Mouse (Mus musculus) embryonic facial prominence, embryonic 14.5 days (tissue): ENCODE results near the gene Shcbp1l. TPM values are rescaled to one million over a fixed set of nuclear protein-coding genes. Genes with fewer than 3 reads are reported as not detected.
A peak's percentile ranks its signal among the peaks of the same experiment; 100 is the strongest.

Experiments
- ATAC-seq: fragments of 200-750 bp; cut with Nextera tagmentation; 2 replicates; pipeline ENCODE4 v1.8.0; 2017; ENCODE audit warnings: low read depth, moderate number of reproducible peaks, moderate TSS enrichment
- DNase-seq: peaks from one replicate; pipeline ENCODE4 v3.0.0-alpha.2; 2015; ENCODE audit warnings: low spot score
- H3K27ac ChIP-seq: fragments of 300-500 bp; sonication (generic); replicated peaks from 2 replicates; pipeline ENCODE4 v1.5.1; 2014; ENCODE audit warnings: low read depth, mild to moderate bottlenecking, low read length, moderate library complexity
- H3K27me3 ChIP-seq: fragments of 300-500 bp; sonication (generic); replicated peaks from 2 replicates; pipeline ENCODE4 v1.6.1; 2014; ENCODE audit warnings: low read length; ENCODE audit not compliant: control insufficient read depth, insufficient read depth
- H3K36me3 ChIP-seq: fragments of 300-500 bp; sonication (generic); 2 replicates; pipeline ENCODE4 v1.6.1; 2014; ENCODE audit warnings: low read length, mixed read lengths; ENCODE audit not compliant: control insufficient read depth, insufficient read depth
- H3K4me1 ChIP-seq: fragments of 300-500 bp; sonication (generic); 2 replicates; pipeline ENCODE4 v1.6.1; 2014; ENCODE audit warnings: antibody characterized with exemption, low read length; ENCODE audit not compliant: control insufficient read depth, insufficient read depth
- H3K4me2 ChIP-seq: fragments of 300-500 bp; sonication (generic); 2 replicates; pipeline ENCODE4 v1.6.1; 2014; ENCODE audit warnings: low read depth, mild to moderate bottlenecking, low read length, moderate library complexity, mixed read lengths
- H3K4me3 ChIP-seq: fragments of 300-500 bp; sonication (generic); 2 replicates; pipeline ENCODE4 v1.5.1; 2014; ENCODE audit warnings: low read depth, mild to moderate bottlenecking, low read length
- H3K9ac ChIP-seq: fragments of 300-500 bp; sonication (generic); 2 replicates; pipeline ENCODE4 v1.6.1; 2014; ENCODE audit warnings: low read depth, mild to moderate bottlenecking, low read length, moderate library complexity, mixed read lengths
- H3K9me3 ChIP-seq: fragments of 300-500 bp; sonication (generic); 2 replicates; pipeline ENCODE4 v1.6.1; 2016; ENCODE audit warnings: low read length; ENCODE audit not compliant: control insufficient read depth
- WGBS: fragments of 180-500 bp; shearing (Covaris S2); extraction: QIAGEN DNeasy Blood & Tissue Kit; methylation state at CpG from one replicate; pipeline ENCODE4 v1.1.7; 2014; 5-methylcytosine and 5-hydroxymethylcytosine counted together
- polyA plus RNA-seq: library from polyadenylated mRNA; unstranded; fragments of >200 nt; fragmentation: Nextera tagmentation; extraction: Ambion mirVana; gene quantifications from 2 replicates; pipeline ENCODE4 v1.2.1, GENCODE M21; 2014

Gene Shcbp1l
- polyA plus RNA-seq, 1 experiment from 2014 or later = 0.21 TPM

DNA sequence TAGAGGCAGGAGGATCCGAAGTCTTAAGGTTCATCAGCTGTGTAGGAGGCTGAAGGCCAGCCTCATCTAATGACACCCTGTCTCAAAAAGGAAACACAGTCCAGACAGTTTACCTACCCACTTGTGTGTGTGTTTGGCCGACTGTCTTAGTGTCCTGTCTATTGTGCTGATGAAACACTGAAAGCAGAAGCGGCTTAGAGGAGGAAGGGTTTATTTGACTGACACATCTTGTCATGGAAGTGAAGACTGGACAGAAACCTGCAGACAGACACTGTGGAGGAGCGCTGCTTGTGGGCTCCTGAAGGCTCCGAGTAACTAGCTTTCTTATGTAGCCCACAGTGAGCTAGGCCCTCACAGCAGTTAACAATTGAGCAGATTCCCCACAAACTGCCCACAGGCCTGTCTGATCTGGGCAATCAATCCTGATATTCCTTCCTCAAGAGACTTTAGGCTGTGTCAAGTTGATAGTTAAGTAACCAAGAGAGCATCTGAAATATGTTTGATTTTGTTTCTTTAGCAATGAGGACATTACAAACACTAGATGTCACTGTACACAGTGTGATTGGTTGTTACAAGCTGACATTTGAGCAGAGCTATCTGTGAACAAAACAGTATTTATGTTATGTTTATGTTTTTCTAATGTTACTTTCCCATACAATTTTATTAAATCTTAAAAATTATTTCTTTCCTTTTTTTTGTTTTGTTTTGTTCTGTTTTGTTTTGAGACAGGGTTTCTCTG is 9.1 kb downstream of the Shcbp1l start:
- no peak overlapping the region for H3K4me2 ChIP-seq
- no peak overlapping the region for H3K4me3 ChIP-seq
- no peak overlapping the region for H3K27ac ChIP-seq
- no peak overlapping the region for H3K9ac ChIP-seq
- no peak for ATAC-seq
- no peaks in the 10 kb centered on the region for H3K36me3 ChIP-seq
- H3K4me1 ChIP-seq = no peaks in the 10 kb centered on the region
- no peak for DNase-seq
- H3K9me3 ChIP-seq = no peaks in the 10 kb centered on the region
- WGBS = 79% methylated on average over 5 of the region's 5 CpGs
- H3K27me3 ChIP-seq = no peaks in the 10 kb centered on the region

DNA sequence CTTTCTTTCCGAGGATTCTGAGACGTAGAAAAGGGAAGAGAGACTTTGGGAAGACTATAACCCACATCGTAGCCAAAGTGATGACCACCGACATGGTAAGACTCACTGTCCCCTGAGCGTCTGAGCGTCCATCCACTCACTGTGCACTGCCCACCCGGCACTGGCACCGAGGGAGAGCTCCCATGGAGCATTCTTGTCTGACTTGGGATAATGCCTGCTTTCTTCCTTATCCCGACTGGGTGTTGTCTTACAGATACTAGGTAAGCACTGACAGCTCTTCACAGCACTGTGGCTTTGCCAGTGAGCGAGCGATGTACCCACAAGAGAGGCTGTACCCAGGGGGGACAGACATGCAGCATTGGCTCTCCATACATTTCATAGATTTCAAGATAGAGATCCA is 12.6 kb downstream of the Shcbp1l start:
- H3K36me3 ChIP-seq = no peaks in the 10 kb centered on the region
- H3K27me3 ChIP-seq = no peaks in the 10 kb centered on the region
- no peak overlapping the region for H3K9ac ChIP-seq
- ATAC-seq = no peak
- no peaks in the 10 kb centered on the region for H3K4me1 ChIP-seq
- H3K9me3 ChIP-seq = no peaks in the 10 kb centered on the region
- H3K4me2 ChIP-seq = no peak overlapping the region
- DNase-seq = no peak
- no peak overlapping the region for H3K27ac ChIP-seq
- H3K4me3 ChIP-seq = no peak overlapping the region
- WGBS = 90% methylated on average over 11 of the region's 11 CpGs

DNA sequence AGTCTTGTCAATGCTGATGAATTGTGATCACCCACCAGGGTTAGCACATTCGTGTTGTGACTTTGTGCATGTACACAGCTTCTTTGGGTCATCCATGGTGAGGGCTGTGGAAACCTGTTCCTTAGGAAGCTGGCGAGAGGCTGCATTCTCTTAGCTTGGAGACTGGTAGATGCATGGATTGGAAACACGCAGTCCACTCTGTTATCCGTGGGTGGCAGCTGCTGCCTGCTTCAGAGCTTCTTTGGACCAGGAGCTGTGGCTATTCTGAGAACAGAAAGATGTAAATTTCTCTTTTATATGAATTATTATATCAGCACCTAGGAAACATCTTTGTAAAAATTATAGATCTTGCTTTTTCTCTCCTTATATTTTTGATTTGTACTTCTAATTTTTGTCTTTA is 15.8 kb downstream of the Shcbp1l start:
- no peak for DNase-seq
- no peaks in the 10 kb centered on the region for H3K36me3 ChIP-seq
- no peak overlapping the region for H3K9ac ChIP-seq
- H3K4me2 ChIP-seq = no peak overlapping the region
- no peaks in the 10 kb centered on the region for H3K27me3 ChIP-seq
- H3K4me3 ChIP-seq = no peak overlapping the region
- no peak for ATAC-seq
- no peaks in the 10 kb centered on the region for H3K9me3 ChIP-seq
- no peak overlapping the region for H3K27ac ChIP-seq
- no peaks in the 10 kb centered on the region for H3K4me1 ChIP-seq
- WGBS = 89% methylated on average over 4 of the region's 4 CpGs

- Histone ChIP-seq H3K9ac (no peak overlapping the region), H3K27me3 (no peaks in the 10 kb centered on the region), H3K36me3 (peaks cover 3% of the 10 kb centered on the region), H3K4me1 (no peaks in the 10 kb centered on the region), H3K4me3 (no peak overlapping the region), H3K4me2 (no peak overlapping the region), H3K27ac (no peak overlapping the region), H3K9me3 (no peaks in the 10 kb centered on the region)
- ATAC-seq (no peak), DNase-seq (no peak)
- WGBS = 91% methylated on average over 3 of the region's 3 CpGs
These were observed 16.7 kb downstream of the Shcbp1l start for GRCm38 (mm10) chr1:153441656-153442055.

- Histone ChIP-seq H3K4me1 (no peaks in the 10 kb centered on the region), H3K27ac (no peak overlapping the region), H3K9ac (no peak overlapping the region), H3K36me3 (peaks cover 6% of the 10 kb centered on the region), H3K4me2 (no peak overlapping the region), H3K27me3 (no peaks in the 10 kb centered on the region), H3K4me3 (no peak overlapping the region), H3K9me3 (no peaks in the 10 kb centered on the region)
- WGBS = 78% methylated on average over 1 of the region's 1 CpGs
- DNase-seq = no peak
- ATAC-seq = no peak
These were observed 18.1 kb downstream of the Shcbp1l start for GRCm38 (mm10) chr1:153443019-153443418.

GRCm38 (mm10) chr1:153443632-153444031 is 18.7 kb downstream of the Shcbp1l start:
- ATAC-seq (no peak), DNase-seq (no peak)
- no peak overlapping the region for H3K9ac ChIP-seq
- peaks cover 6% of the 10 kb centered on the region for H3K36me3 ChIP-seq
- WGBS = 62% methylated on average over 4 of the region's 4 CpGs
- no peak overlapping the region for H3K4me2 ChIP-seq
- no peak overlapping the region for H3K4me3 ChIP-seq
- H3K4me1 ChIP-seq = no peaks in the 10 kb centered on the region
- no peak overlapping the region for H3K27ac ChIP-seq
- no peaks in the 10 kb centered on the region for H3K9me3 ChIP-seq
- no peaks in the 10 kb centered on the region for H3K27me3 ChIP-seq

- Histone ChIP-seq H3K4me1 (no peaks in the 10 kb centered on the region), H3K4me3 (no peak overlapping the region), H3K27ac (no peak overlapping the region), H3K36me3 (peaks cover 13% of the 10 kb centered on the region), H3K4me2 (no peak overlapping the region), H3K9ac (no peak overlapping the region), H3K27me3 (no peaks in the 10 kb centered on the region), H3K9me3 (no peaks in the 10 kb centered on the region)
- DNase-seq = no peak
- 97% methylated on average over 20 of the region's 20 CpGs for WGBS
- no peak for ATAC-seq
These were observed 21.3 kb downstream of the Shcbp1l start for GRCm38 (mm10) chr1:153446120-153446831.

DNA sequence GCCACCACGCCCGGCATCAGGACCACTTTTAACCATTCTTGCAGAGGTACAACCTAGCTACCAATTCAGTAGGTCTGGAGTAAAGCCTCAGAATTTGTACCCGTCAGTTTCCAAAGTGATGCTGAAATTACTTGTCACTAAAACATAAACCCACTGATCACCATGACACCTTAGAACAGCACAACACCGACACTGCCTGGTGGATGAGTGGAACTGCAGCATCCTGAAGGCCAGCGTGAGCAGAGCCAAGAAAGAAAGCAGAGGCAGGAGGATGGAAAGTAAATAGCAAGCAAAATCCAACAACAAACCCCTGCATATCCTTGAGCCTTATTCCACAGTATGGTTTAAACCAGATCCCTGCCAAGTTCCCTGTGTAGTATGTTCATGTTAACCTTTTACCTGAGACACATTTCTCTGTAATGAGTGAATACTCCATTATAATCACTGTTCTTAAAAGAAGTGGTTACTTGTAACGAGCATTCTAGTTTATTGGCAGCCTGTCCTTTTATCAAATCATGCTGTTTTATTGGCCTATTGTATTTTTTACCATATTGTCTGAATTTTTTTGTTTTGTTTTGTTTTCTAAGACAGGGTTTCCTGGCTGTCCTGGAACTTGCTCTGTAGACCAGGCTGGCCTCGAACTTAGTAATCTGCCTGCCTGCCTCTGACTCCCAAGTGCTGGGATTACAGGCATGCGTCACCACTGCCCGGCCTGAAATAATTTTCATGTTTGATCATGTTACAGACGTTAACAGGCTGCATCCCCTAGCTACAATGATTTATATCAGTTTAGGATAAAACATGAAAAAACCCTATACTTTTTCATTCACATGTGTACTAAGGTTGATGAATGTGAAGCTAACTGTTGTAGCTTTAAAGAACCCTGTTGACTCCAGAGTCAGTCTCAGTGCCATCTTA is 26.5 kb downstream of the Shcbp1l start:
- Histone ChIP-seq H3K4me1 (no peaks in the 10 kb centered on the region), H3K27me3 (no peaks in the 10 kb centered on the region), H3K4me3 (no peak overlapping the region), H3K9ac (no peak overlapping the region), H3K4me2 (no peak overlapping the region), H3K27ac (no peak overlapping the region), H3K9me3 (no peaks in the 10 kb centered on the region), H3K36me3 (peaks cover 58% of the 10 kb centered on the region)
- WGBS = 68% methylated on average over 10 of the region's 10 CpGs
- DNase-seq = peak; percentile 26
- no peak for ATAC-seq
